In genomic region chr11:86969041-86969821, GRCm38 (mm10) we compare ENCODE assay signal across 11 mouse cellular contexts. TPM values are rescaled to one million over a fixed set of nuclear protein-coding genes. Genes with fewer than 3 reads are reported as not detected.
DNase-seq lines count a peak whose midpoint lies in the region; ATAC-seq and TF ChIP-seq lines count a peak whose summit lies in the region.
"Had no signal": no experiment of that assay in that cellular context is flagged by ENCODE, and none has a peak within 500 bp of the region (broad histone marks: within the 10 kb centered on the region; RNA-seq: fewer than 3 reads in every experiment).

No protein-coding gene starts in this region.

- H3K4me2 ChIP-seq in kidney, postnatal 0 days (ENCODE audit: low read length), result no peak overlapping the region
- H3K4me2 ChIP-seq in forebrain, embryonic 15.5 days (replicated peaks), result no peak overlapping the region
- no peak overlapping the region; the same call in 1 of the 2 replicates for H3K4me2 ChIP-seq in neural tube, embryonic 11.5 days (ENCODE audit: low read depth)
- H3K4me2 ChIP-seq in liver, embryonic 12.5 days, result no peak overlapping the region

- no peaks in the 10 kb centered on the region for H3K9me3 ChIP-seq in kidney, postnatal 0 days (replicated peaks; ENCODE audit: low read length)
- no peaks in the 10 kb centered on the region for H3K9me3 ChIP-seq in forebrain, embryonic 15.5 days
- H3K9me3 ChIP-seq in neural tube, embryonic 11.5 days (ENCODE audit: control insufficient read depth, low read length), result no peaks in the 10 kb centered on the region
- H3K9me3 ChIP-seq in liver, embryonic 12.5 days (replicated peaks), result no peaks in the 10 kb centered on the region

- H3K4me3 ChIP-seq in kidney, postnatal 0 days (replicated peaks; ENCODE audit: low read depth, low read length), result no peak overlapping the region
- no peak overlapping the region for H3K4me3 ChIP-seq in forebrain, embryonic 15.5 days
- H3K4me3 ChIP-seq in neural tube, embryonic 11.5 days (ENCODE audit: low read depth, low read length), result no peak overlapping the region
- H3K4me3 ChIP-seq in liver, embryonic 12.5 days, result no peak overlapping the region

- H3K9ac ChIP-seq in kidney, postnatal 0 days (ENCODE audit: low read depth, low read length), result 0 out of 2 replicates have a peak overlapping the region, but pooled peaks have one; percentile 27
- no peak overlapping the region for H3K9ac ChIP-seq in forebrain, embryonic 15.5 days (replicated peaks)
- 0 out of 2 replicates have a peak overlapping the region, but pooled peaks have one; percentile 6 for H3K9ac ChIP-seq in neural tube, embryonic 11.5 days (ENCODE audit: low read length)
- H3K9ac ChIP-seq in liver, embryonic 12.5 days, result no peak overlapping the region

- H3K4me1 ChIP-seq in kidney, postnatal 0 days (replicated peaks; ENCODE audit: insufficient read depth, low read length), result peaks cover 13% of the 10 kb centered on the region
- H3K4me1 ChIP-seq in forebrain, embryonic 15.5 days, result peaks cover 23% of the 10 kb centered on the region
- H3K4me1 ChIP-seq in neural tube, embryonic 11.5 days (ENCODE audit: control insufficient read depth, insufficient read depth, low read length), result peaks cover 29% of the 10 kb centered on the region
- peaks cover 8% of the 10 kb centered on the region for H3K4me1 ChIP-seq in liver, embryonic 12.5 days

- H3K27me3 ChIP-seq in kidney, postnatal 0 days (ENCODE audit: insufficient read depth, low read length), result no peaks in the 10 kb centered on the region
- H3K27me3 ChIP-seq in forebrain, embryonic 15.5 days, result no peaks in the 10 kb centered on the region
- H3K27me3 ChIP-seq in neural tube, embryonic 11.5 days (ENCODE audit: control insufficient read depth, insufficient read depth, low read length), result no peaks in the 10 kb centered on the region
- H3K27me3 ChIP-seq in liver, embryonic 12.5 days (replicated peaks), result no peaks in the 10 kb centered on the region

- peak overlapping the region; percentile 62; the same call in 1 of the 2 replicates for H3K27ac ChIP-seq in kidney, postnatal 0 days
- 0 out of 2 replicates have a peak overlapping the region, but pooled peaks have one; percentile 19 for H3K27ac ChIP-seq in forebrain, embryonic 15.5 days (replicated peaks)
- peak overlapping the region; percentile 81 for H3K27ac ChIP-seq in neural tube, embryonic 11.5 days (ENCODE audit: low read depth, low read length)
- H3K27ac ChIP-seq in liver, embryonic 12.5 days, result no peak overlapping the region

- H3K36me3 ChIP-seq in kidney, postnatal 0 days (ENCODE audit: insufficient read depth, low read length), result no peaks in the 10 kb centered on the region
- H3K36me3 ChIP-seq in forebrain, embryonic 15.5 days, result 0 out of 2 replicates have a peak, but pooled peaks cover 2% of the 10 kb centered on the region
- H3K36me3 ChIP-seq in neural tube, embryonic 11.5 days (ENCODE audit: control insufficient read depth, insufficient read depth, low read length), result no peaks in the 10 kb centered on the region
- H3K36me3 ChIP-seq in liver, embryonic 12.5 days, result no peaks in the 10 kb centered on the region

- ATAC-seq in kidney, postnatal 0 days (replicated peaks; ENCODE audit: low FRiP score, low read depth), result no peak
- no peak for ATAC-seq in forebrain, embryonic 15.5 days (replicated peaks)
- ATAC-seq in neural tube, embryonic 11.5 days (ENCODE audit: insufficient read depth, low FRiP score, low TSS enrichment), result peak; percentile 60
- ATAC-seq in liver, embryonic 12.5 days, result no peak

- WGBS in kidney, postnatal 0 days, result 59% methylated on average over 13 of the region's 13 CpGs
- WGBS in forebrain, embryonic 15.5 days, result 11% methylated on average over 13 of the region's 13 CpGs
- WGBS in neural tube, embryonic 11.5 days, result 25% methylated on average over 13 of the region's 13 CpGs
- WGBS in liver, embryonic 12.5 days (ENCODE audit: insufficient replicate concordance), result 76% methylated on average over 13 of the region's 13 CpGs

- no peak for TF ChIP-seq CTCF in kidney, postnatal 0 days (IDR thresholded peaks at IDR 0.05; ENCODE audit: low read depth)

- DNase-seq in kidney, postnatal 0 days (ENCODE audit: low spot score), result no peak
- DNase-seq in kidney, adult 11 months, result no peak
- peak; percentile 46 for DNase-seq in embryo, embryonic 11.5 days (ENCODE audit: low read depth, low spot score)
- DNase-seq in neural tube, embryonic 11.5 days (ENCODE audit: low spot score), result peak; percentile 63
- DNase-seq in left cerebral cortex, adult 9 months (ENCODE audit: low spot score in 2 of 2), result no peak
- DNase-seq: cerebellum, postnatal 14 days; gastrocnemius, postnatal 36 days; kidney, postnatal 36 days; thymus, postnatal 25 days had no signal

RNA-seq across cellular contexts. Expression of gene Ypel2, which starts 24.3 kb away (rescaled TPM):
- 10.6 and 11.1 TPM in 2 replicates for polyA plus RNA-seq in kidney, postnatal 0 days (2015; fragmentation: Nextera tagmentation; extraction: Ambion mirVana)
- 8.1 and 8.3 TPM in 2 replicates for polyA plus RNA-seq in forebrain, embryonic 15.5 days (2015; fragmentation: Nextera tagmentation; extraction: Ambion mirVana)
- 6.1 and 7.0 TPM in 2 replicates for polyA plus RNA-seq in neural tube, embryonic 11.5 days (2014; fragmentation: Nextera tagmentation; extraction: Ambion mirVana)
- 1.3 and 1.4 TPM in 2 replicates for polyA plus RNA-seq in liver, embryonic 12.5 days (2016; fragmentation: Nextera tagmentation; extraction: Ambion mirVana)

Comparison
In these comparisons a context has a peak if more than half of its experiments do, and no peak if none do; other contexts are left out.
1. DNase-seq: peak in embryo, embryonic 11.5 days (single experiment) and neural tube, embryonic 11.5 days (single experiment); none in kidney, postnatal 0 days (single experiment), kidney, adult 11 months (single experiment) and left cerebral cortex, adult 9 months (0 of 2).
2. H3K9ac ChIP-seq: peak in kidney, postnatal 0 days (single experiment) and neural tube, embryonic 11.5 days (single experiment); none in forebrain, embryonic 15.5 days (single experiment) and liver, embryonic 12.5 days (single experiment).